Mouse (Mus musculus): ENCODE results near the gene Lrrc72.

Gene Lrrc72

GRCm38 (mm10) chr12:36190343-36190742, 62.9 kb downstream of the Lrrc72 start:
- no peak for DNase-seq (ENCODE audit: extremely low read depth, insufficient read length, low spot score)

- no peak for DNase-seq (ENCODE audit: extremely low read depth, insufficient read length, low spot score)
Measured at GRCm38 (mm10) chr12:36189610-36190009, 63.6 kb downstream of the Lrrc72 start.

- no peak for DNase-seq (ENCODE audit: extremely low read depth, insufficient read length, low spot score)
Measured at GRCm38 (mm10) chr12:36187081-36187480, 66.1 kb downstream of the Lrrc72 start.

- no peak for DNase-seq (ENCODE audit: extremely low read depth, insufficient read length, low spot score)
Measured at GRCm38 (mm10) chr12:36182570-36182969, 70.6 kb downstream of the Lrrc72 start.

- no peak for DNase-seq (ENCODE audit: extremely low read depth, insufficient read length, low spot score)
Measured at GRCm38 (mm10) chr12:36177227-36177626, 76.0 kb downstream of the Lrrc72 start.

- DNase-seq (ENCODE audit: extremely low read depth, insufficient read length, low spot score), result no peak
Measured at GRCm38 (mm10) chr12:36165299-36165698, 87.9 kb downstream of the Lrrc72 start.

- no peak for DNase-seq (ENCODE audit: extremely low read depth, insufficient read length, low spot score)
Measured at GRCm38 (mm10) chr12:36164126-36164791, 88.9 kb downstream of the Lrrc72 start.

Data from 3134 (cell line).